Mouse (Mus musculus) right cerebral cortex, adult 18-20 months (tissue): ENCODE measurements around the gene Mkln1.

Experiments used
- DNase-seq: peaks from one replicate; pipeline ENCODE4 v3.0.0; 2022; ENCODE audit warnings: mixed read lengths

Mkln1 gene

GRCm38 (mm10) chr6:31399206-31399549, 643 bp downstream of the Mkln1 start:
- DNase-seq = peak; percentile 29

DNA sequence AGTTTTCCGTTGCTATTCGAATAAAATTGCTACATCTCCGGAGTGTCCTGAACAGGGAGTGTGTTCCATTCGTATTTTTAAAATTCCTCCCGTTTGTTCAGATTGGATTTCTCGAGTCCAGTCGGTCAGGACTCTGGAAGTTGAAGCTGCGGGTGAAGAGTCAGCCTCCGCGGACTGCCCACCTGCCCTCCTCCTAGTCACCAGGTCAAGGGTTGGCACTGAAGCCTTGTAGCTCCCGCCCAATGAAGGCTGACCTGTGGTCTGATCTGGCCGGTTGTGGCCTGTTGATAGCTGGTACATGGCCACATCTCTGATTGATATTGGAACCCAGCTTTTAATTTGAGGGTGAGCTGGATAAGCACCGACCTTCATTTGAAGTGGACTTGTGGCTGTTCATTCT, 1.0 kb downstream of the Mkln1 start:
- DNase-seq = no peak

GRCm38 (mm10) chr6:31411017-31411416, 12.5 kb downstream of the Mkln1 start:
- no peak for DNase-seq

- DNase-seq = no peak
Measured at GRCm38 (mm10) chr6:31412487-31412886, 14.0 kb downstream of the Mkln1 start.

DNA sequence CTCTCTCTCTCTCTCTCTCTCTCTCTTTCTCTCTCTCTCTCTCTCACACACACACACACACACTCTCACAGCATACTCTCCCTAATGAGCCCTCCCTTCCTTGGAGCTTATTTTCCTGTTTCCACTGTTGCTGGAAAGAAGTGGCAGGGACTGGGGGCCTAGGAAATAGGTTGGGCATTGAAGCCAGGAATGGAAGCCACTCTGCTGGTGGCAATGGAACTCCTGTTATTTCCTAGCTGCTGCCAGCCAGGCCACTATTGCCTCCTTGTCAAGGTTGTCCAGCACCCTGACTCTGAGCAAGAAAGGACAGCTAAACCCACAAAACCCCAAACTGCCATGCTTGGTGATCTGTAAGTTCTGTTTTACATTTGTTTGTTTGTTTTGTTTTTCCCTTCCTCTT, 15.0 kb downstream of the Mkln1 start:
- DNase-seq = no peak

GRCm38 (mm10) chr6:31414303-31414702, 15.8 kb downstream of the Mkln1 start:
- no peak for DNase-seq

- DNase-seq = no peak
Measured at GRCm38 (mm10) chr6:31425428-31425827, 26.9 kb downstream of the Mkln1 start.

GRCm38 (mm10) chr6:31437264-31437663, 38.7 kb downstream of the Mkln1 start:
- DNase-seq = no peak

DNA sequence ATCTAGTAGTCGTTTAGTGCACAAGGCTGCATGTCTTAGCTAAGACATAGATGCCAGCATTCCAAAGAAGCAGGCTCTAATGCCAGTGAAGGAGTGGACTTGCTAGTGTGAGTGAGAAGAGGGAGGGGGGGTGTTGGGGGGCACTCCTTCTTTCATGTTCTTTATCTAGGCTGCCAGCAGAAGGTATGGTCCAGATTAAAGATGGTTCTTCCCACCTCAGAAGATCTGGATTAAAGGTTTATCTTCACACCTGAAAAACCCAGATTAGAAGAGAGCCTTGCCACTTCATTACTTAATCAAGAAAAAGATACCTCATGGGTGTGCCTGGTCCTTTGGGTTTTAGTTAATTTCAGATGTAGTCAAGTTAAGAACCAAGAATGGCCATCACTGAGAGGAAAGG, 46.7 kb downstream of the Mkln1 start:
- DNase-seq = no peak

DNA sequence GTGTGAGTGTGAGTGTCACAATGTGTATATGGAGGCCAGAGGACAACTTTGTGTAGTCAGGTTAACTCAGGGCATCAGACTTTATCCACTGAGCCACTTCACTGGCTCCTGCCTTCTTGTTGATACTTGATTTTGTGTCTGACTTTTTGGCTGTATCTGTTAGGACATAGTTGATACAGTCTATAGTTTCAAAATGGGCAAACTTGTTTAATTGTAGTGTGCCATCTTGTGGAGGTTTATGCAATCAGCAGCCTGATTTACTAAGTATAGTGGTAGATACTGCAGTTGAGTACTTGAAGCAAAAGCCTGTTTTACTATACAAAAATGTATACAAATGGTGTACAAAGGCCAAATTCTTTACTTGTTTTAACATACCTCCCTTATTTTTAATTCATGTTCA, 55.2 kb downstream of the Mkln1 start:
- peak; percentile 23 for DNase-seq

DNA sequence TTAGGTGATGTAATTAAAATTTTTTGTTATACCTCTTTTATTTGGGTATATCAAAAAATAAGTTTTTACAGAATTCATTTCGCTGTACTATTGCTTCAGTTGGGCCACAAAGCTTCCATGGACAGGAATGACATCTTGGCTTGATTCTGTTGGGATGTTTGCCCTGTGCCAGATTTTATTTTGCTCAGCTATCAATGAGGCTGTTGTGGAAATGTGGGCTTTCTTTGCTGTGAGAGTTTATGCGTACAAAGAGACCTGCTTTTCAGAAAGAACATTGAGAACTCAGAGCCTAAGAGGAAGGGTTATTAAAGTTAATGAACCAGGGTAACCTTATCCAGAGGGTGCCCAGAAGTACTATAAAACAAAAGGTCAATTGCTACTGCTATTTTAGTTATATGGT, 56.8 kb downstream of the Mkln1 start:
- peak; percentile 24 for DNase-seq

DNA sequence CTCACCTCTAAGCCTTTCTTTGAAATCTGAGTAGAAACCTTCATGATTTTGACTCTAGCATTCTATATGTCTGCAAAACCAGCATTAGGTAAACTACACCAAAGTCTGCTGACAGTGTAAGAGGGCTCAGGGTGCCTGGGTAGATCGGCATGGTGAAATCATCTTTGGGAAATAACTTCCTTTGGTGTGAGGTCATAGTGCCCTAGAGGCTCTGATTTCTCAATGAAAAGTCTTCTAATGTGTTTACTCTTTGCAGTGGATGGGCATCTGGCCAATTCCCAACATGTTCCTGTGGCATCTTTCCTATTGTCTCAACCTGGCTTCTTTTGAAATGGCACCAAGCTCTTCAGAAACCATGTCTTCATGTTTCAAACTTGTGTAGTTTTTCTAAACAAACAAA, 58.5 kb downstream of the Mkln1 start:
- no peak for DNase-seq

DNA sequence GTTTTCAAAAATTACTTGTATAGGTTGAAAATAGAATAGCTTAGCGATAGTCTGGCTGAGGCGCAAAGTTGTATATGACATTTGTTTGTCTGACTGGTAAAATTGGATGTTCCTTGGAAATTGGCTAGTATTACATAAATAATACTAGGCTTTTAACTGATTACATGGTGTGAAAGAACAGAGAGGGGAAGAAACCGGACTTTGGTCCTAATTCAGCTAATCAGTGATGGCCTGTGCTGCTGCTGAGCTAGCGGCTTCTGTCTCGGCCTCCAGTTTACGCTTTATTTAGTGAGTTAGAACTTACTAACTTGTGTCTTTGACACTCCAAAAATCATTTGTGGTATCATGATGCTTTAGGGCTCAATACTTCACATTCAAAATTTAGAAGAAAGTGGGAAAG, 70.9 kb downstream of the Mkln1 start:
- DNase-seq = no peak

DNA sequence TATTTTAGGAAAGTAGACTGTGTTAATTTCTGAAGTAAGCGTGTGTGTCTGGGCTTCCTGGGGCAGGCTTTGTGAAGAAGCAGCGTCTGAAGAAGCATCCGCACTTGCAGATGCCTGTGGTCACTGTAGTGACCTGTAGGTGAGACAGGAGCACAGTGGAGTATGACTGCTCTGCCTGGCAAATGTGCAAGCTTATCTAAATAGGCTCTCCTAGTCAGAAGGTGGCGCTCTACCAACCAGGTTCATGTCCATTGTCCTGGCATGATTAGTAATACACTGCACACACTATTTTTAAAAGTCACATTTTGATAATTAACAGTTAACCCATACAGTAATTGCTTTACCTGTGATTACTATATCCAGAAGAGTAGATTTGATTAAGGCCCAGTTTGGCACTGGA, 79.7 kb downstream of the Mkln1 start:
- no peak for DNase-seq

GRCm38 (mm10) chr6:31480008-31480407, 81.5 kb downstream of the Mkln1 start:
- no peak for DNase-seq

DNA sequence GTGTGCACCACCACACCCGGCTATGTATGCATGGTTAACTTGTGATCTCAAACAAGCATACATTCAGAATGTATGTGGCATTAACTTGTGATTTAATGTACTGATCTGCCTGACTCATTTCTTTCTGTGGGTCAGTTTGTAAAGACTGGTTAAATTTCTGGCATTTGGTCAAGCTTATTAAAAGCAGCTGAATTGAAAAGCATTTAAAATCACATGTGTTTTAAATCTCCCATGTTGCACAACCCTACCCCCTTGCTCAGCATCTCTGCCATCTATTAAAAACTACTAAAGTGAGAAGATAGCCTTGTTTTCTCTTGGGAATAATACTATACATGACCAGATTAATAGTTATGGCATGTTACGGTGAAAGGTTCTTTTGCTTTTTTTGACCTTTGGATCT, 88.1 kb downstream of the Mkln1 start:
- DNase-seq = no peak

- no peak for DNase-seq
Measured at GRCm38 (mm10) chr6:31489950-31490349, 91.4 kb downstream of the Mkln1 start.

DNA sequence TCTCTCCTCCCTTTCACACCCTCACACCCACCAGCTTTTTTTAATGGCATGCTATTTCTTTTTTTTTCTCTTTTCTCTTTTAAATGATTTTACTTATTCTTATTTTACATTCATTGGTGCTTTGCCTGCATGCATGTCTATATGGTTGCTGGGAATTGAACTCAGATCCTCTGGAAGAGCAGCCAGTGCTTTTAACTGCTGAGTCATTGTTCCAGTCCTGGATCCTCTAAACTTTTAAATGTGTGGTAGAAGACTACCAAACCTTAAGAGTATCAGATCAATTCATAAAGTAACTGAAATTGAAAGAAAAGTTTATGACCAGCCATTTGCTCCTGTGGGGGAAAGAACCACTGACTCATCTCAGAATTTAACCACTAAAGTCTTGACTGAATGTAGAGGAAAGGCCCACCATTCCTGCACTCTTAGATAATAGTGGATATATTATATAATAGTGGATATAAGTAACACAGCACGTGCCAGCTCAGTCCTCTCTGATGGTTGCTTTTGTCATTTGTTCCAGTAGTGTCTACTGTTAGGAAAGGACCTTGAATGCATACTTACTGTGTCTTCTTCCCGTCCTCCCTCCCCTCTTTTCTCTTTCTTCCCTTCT, 96.7 kb downstream of the Mkln1 start:
- no peak for DNase-seq

DNA sequence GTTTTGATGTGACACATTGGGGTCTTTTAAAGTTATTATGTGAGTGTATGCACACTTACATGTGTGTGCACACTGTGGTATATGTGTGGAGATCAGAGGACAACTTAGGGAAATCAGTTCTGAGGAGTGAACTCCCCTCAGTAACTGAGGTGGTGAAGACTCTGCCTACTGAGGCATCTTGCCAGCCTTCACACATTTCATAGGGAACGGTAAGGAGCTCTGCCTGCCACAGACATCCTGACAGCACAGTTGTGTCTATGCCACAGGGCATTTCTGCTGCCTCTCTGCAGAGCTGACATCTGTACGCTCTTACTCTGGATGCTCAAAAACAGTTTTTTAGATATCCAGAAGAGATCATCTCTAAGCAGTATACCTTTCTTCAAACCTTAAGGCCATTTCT, 97.7 kb downstream of the Mkln1 start:
- DNase-seq = no peak

DNA sequence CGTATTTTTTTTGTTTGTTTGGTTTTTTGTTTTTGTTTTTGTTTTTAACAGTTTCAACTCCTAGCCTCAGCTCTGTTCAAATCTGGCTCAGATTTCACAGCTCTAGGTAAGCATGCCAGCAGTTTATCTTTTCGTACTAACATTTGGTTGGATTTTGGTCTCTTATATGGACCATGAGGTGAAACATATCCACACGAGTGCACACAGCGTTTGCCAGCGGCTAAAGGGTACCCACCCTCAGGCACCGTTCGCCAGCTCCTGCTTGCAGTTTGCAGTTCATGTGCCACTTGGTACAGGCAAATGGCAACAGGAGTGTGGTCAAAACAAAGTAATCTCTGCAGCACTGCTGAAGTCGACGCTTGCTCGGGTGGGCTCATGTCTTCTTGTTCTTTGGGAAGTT, 101.3 kb downstream of the Mkln1 start:
- no peak for DNase-seq

DNA sequence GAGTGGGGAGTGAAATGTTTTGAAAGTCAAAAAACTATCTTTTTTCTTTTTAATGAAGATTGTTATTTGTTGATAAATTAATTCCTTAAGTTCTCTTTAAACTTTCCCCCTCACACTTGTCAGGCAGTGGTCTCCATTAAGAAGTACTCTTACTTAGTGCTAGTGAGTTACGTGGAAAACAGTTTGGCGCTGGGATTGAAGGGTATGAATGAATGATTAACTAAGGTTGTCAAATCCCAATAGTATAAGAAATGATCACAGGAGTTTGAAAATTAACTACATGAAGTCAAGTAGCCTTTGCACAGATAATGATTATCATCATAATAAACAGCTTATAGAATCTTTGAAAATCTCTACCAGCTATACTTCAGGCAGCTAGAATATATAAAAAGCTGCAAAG, 101.7 kb downstream of the Mkln1 start:
- DNase-seq = no peak

- DNase-seq = no peak
Measured at GRCm38 (mm10) chr6:31500691-31501090, 102.2 kb downstream of the Mkln1 start.

DNA sequence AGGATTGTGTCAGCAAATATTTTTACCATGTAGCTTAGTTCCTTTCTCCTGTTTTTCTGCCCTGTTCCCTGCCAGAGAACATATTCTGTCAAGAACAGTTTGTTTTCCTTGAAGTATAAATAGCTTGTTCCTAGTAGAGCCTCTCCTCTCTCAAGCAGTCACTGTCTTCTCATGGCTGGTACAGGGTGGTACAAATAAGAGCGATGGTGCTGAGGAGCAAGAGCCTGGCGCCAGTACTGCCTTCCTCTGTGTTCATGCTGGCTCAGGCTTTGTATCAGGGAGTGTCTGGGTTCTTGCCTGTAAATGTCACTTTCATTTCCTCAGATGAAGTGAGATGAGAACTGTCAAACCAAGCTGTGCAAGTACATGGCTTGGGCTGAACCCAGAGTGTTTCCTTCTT, 104.1 kb downstream of the Mkln1 start:
- DNase-seq = peak; percentile 57

- DNase-seq = no peak
Measured at GRCm38 (mm10) chr6:31513726-31514125, 115.2 kb downstream of the Mkln1 start.

DNA sequence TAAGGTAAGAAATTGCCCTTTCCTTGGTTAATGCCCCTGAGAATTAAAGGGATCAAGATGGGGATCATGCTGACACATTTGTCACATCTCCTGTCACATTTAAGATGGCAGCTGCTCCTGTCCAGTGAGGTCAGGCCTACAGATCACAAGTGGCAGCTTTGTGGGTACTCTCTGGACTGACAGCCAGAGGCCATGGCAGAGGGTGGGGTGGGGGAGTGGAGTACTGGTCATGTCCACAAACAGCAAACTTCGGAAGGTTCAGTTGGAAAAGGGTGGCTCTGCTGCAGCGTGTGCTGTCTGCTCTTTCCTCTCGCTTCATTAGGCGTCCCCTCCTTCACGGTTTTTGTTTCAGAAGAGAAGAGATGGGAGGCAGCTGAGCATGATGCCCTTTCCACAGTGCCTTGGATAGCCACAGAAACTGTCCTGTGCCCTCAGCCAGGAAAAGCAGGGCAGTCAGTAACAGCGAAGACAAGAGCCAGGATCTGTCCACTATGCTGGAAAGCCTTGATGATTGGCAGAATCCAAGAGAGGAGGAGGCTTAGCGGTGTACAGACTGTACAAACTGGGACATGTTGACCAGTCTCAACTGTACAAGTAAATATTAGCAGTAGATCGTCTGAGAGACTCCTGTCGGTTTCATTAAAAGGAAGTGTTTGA, 119.3 kb downstream of the Mkln1 start:
- no peak for DNase-seq
